Mouse (Mus musculus) kidney, adult 8-10 months (tissue): ENCODE data around the gene Wiz.

Source experiments
- DNase-seq, 2 experiments: peaks; one replicate each; pipeline ENCODE4 v3.0.0; 2022

Wiz gene

GRCm38 (mm10) chr17:32348406-32348805 is 40.8 kb downstream of the Wiz start:
- DNase-seq: no peak

- DNase-seq: no peak
These were observed 48.1 kb downstream of the Wiz start for GRCm38 (mm10) chr17:32341102-32341501.

GRCm38 (mm10) chr17:32340110-32340509 is 49.1 kb downstream of the Wiz start:
- no peak for DNase-seq

GRCm38 (mm10) chr17:32335869-32336268 is 53.4 kb downstream of the Wiz start:
- DNase-seq: no peak

- DNase-seq: no peak
These were observed 54.3 kb downstream of the Wiz start for GRCm38 (mm10) chr17:32334921-32335320.

GRCm38 (mm10) chr17:32333675-32334303 is 55.5 kb downstream of the Wiz start:
- no peak for DNase-seq

- no peak for DNase-seq
These were observed 61.7 kb downstream of the Wiz start for GRCm38 (mm10) chr17:32327501-32327900.

GRCm38 (mm10) chr17:32322809-32323208 is 66.4 kb downstream of the Wiz start:
- DNase-seq: no peak

GRCm38 (mm10) chr17:32321836-32322235 is 67.4 kb downstream of the Wiz start:
- peak; percentile 21 to 26 for DNase-seq

- DNase-seq: no peak
These were observed 67.9 kb downstream of the Wiz start for GRCm38 (mm10) chr17:32321390-32321734.

- DNase-seq: peak; percentile 99
These were observed 68.4 kb downstream of the Wiz start, which contains the start of gene Akap8 for GRCm38 (mm10) chr17:32320597-32321389. TSS of gene Akap8 (minus strand) at chr17:32321238.

GRCm38 (mm10) chr17:32319950-32320349 is 69.3 kb downstream of the Wiz start:
- no peak for DNase-seq

GRCm38 (mm10) chr17:32317708-32318107 is 71.5 kb downstream of the Wiz start:
- no peak for DNase-seq

GRCm38 (mm10) chr17:32317032-32317431 is 72.2 kb downstream of the Wiz start:
- DNase-seq: no peak

GRCm38 (mm10) chr17:32315560-32315959 is 73.7 kb downstream of the Wiz start:
- DNase-seq: no peak

- no peak for DNase-seq
These were observed 75.3 kb downstream of the Wiz start for GRCm38 (mm10) chr17:32313892-32314291.

- DNase-seq: no peak
These were observed 76.4 kb downstream of the Wiz start for GRCm38 (mm10) chr17:32312801-32313200.

- DNase-seq: no peak
These were observed 81.3 kb downstream of the Wiz start for GRCm38 (mm10) chr17:32307963-32308362.
